Mouse (Mus musculus) left cerebral cortex, postnatal 4 days (tissue): Measurements from ENCODE around the gene Strn3. TPM values are rescaled to one million over a fixed set of nuclear protein-coding genes. Genes with fewer than 3 reads are reported as not detected.
A peak's percentile ranks its signal among the peaks of the same experiment; 100 is the strongest.
"Not testable (repeated sequence)": the region's sequence is repeated elsewhere in the genome, so short reads cannot be mapped to it uniquely, and the experiment has no call there.

ENCODE experiments used
- DNase-seq: peaks from one replicate; pipeline ENCODE4 v3.0.0-alpha.2; 2022
- intact Hi-C: fragments of 180-260 bp; cut with DNase I; formaldehyde crosslinking; loops from one replicate; pipeline ENCODE4 v1.15.1; 2025
- total RNA-seq, 2 experiments: library from RNA; stranded (reverse); gene quantifications; 2 replicates each; pipeline ENCODE4 v1.2.3; 2021

Gene Strn3
- total RNA-seq, 2 experiments from 2014 or later = 88.1 to 92.9 TPM

DNA sequence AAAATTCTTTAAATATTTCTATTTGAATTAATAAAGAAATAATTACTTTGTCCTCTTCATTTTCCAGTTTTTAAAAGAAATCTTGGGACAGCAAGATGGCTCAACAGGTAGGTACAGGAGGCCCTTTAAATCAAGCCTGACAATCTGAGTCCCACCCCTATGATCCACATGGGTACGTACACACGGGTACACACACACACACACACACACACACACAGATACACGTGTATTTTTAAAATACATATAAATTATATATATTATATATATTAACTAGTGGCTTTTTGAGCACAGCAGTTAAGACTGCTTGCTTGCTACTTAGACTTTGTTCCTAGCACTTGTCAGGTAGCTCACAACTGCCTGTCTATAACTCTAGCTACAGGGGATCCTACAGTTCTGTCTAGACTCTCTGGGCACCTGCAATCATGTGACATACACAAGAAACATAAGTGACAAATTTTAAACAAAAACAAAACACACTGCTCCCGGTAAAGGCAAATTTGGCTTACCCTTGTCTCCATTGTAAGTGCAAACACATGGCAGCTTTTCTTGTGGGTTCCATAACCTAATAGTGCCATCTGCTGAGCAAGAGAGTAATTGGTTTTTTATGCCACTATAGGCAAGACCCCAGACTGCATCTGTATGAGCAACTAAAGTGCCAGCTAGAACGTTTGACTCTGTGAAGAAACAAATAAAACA, 68.9 kb downstream of the Strn3 start:
- no peak for DNase-seq
- intact Hi-C loops = no loop called here

DNA sequence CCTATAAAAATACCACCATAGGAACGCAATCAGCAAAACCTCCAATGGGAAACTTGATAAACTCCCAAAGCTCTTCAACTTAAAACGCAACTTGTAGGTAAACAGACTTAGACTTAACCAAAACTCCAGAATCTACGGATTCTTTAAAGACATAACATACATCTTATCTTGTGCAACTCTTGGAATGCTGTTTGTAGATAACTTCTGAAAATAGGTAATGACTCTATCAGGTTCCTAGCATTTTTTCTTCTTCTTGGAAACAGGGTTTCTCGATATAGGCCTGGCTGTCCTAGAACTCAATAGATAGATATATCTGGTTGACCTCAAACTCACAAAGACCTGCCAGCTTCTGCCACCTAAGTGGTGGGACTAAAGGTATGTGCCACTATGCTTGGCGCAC, 70.5 kb downstream of the Strn3 start:
- intact Hi-C loops = no loop called here

GRCm38 (mm10) chr12:51620572-51620971, 71.1 kb downstream of the Strn3 start:
- DNase-seq = no peak
- intact Hi-C loops = no loop called here

More for the DNA sequence above, 70.5 kb downstream of the Strn3 start:
- DNase-seq = no peak

- intact Hi-C loops = loop anchor here (5.0 kb wide), 1 partner anchor 210 kb away; no protein-coding TSS in a partner anchor
- DNase-seq = no peak
Observed at GRCm38 (mm10) chr12:51612361-51612760, 79.3 kb downstream of the Strn3 start.

GRCm38 (mm10) chr12:51606138-51606537, 85.6 kb downstream of the Strn3 start:
- DNase-seq = no peak
- intact Hi-C loops = no loop called here

DNA sequence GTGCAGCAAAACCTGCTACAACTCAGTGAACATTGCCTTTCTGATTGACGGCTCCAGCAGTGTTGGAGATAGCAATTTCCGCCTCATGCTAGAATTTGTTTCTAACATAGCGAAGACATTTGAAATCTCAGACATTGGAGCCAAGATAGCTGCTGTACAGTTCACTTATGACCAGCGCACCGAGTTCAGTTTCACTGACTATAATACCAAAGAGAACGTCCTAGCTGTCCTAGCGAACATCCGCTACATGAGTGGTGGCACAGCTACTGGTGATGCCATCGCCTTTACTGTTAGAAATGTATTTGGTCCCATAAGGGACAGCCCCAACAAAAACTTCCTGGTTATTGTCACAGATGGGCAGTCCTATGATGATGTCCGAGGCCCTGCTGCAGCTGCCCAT, 88.4 kb downstream of the Strn3 start:
- intact Hi-C loops = no loop called here
- DNase-seq = no peak

DNA sequence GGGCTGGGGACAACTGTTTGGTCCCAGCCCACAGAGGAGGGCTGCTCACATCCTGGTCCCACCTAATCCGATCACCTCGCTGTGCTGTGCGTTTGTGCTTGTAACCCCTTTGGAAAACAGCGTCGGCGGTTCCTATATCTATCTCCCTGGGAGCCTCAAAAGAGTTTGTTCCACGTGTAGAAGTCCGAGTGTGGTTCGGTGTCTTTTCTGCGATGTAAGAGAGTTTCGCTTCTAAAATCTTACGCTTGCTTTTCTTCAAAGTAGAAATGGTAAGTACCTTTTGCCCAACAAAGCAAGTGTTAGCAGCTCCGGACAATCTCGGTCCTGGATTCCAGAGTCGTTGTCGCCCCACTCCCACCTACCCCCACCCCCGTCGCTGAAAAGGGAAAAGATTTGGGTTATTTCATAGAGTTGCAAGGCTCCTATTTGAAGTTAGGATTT, 97.6 kb downstream of the Strn3 start:
- intact Hi-C loops = no loop called here
- DNase-seq = no peak

DNA sequence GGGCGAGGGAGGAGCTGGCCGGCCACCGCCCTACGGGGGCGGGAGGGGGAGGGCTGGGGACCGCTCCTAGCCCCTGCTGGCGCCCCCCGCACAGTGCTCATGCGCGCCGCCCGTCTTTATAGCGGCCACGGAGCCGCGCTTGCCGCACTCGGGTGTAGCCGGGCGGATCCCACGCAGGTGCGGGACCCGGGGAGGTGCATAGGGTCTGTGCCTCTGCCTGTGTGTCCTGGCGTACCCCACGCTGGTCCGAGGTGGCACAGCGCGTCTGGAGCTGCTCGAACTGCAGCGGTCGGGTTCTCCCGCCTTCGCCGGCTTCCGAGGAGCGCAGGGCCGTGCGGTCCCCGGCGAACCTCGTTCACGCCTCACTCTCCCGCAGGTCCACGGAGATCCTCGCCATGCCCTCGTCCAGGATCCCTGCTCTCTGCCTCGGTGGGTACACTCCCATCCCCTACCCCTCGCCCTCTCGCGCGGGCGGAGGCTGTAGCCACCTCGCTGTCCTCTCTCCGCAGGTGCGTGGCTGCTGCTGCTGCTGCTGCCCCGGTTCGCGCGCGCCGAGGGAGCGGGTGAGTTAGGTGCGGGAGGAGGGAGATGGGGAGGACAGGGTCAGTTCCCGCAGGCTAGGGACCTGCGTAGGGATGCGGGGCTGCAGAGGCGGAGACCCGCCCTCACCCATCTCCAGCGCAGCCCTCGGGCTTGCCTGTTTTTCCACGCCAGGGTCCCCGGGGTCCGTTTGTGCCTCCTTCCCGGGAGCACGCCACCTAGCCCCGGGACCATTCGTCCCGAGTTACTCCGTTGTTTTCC, 98.3 kb downstream of the Strn3 start, which contains the start of gene Coch:
Gene Coch (plus strand): TSS at position 113 of the 801 bp plus-strand sequence.
- intact Hi-C loops = no loop called here

DNA sequence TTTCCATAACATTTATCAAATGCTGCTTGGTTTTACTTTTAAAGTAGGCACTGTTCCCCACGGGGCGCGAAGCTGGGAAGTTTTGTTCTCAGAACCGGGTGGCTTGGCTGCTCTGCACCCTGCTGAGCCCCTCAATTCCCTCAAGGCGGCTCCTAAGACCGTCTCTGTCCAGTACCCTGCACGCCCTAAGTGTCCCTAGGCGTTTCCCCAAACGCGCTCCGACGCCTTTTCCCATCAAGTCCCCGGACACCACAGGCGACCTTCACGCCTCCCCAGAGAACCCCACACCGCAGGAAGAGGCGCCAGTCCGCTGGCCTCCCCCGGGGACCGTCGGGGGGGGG, 98.8 kb downstream of the Strn3 start:
- intact Hi-C loops = no loop called here

More for the DNA sequence above, 98.3 kb downstream of the Strn3 start, which contains the start of gene Coch:
- peak; percentile 16 for DNase-seq

DNA sequence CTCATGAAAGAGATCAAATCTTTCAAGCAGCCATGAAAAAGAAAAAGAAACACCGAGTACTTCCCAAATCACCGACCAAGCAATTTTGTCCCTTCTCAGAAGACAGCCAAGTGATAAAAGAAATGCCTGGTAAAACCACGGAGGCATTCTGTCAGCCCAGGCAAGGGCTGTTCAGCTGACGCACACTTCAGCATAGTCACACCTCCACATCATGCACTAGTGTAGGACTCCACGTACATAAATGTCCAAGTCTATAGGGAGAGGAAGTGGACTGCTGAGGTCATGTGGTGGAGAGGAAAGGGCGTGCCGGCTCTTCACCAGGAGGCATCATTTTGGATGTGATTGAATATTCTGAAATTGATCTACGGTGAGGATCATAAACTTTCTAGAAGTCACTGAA, 99.8 kb downstream of the Strn3 start:
- intact Hi-C loops = no loop called here
- no peak for DNase-seq

More for the DNA sequence above, 98.8 kb downstream of the Strn3 start:
- no peak for DNase-seq

GRCm38 (mm10) chr12:51589263-51589662, 102.4 kb downstream of the Strn3 start:
- intact Hi-C loops = no loop called here
- no peak for DNase-seq

DNA sequence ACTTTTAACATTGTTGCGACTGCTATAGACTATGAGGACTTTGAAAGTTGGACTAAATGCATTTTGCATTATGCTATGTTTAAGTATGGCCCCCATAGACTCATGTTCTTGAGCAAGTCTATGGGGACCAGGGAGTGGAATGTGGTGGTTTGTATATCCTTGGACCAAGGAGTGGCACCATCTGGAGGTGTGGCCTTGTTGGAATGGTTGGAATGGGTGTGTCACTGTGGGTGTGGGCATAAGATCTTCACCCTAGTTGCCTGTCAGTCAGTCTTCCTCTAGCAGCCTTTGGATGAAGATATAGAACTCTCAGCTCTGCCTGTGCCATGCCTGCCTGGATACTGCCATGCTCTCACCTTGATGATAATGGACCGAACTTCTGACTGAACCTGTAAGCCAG, 113.9 kb downstream of the Strn3 start:
- DNase-seq, intact Hi-C loops: not testable (repeated sequence)

DNA sequence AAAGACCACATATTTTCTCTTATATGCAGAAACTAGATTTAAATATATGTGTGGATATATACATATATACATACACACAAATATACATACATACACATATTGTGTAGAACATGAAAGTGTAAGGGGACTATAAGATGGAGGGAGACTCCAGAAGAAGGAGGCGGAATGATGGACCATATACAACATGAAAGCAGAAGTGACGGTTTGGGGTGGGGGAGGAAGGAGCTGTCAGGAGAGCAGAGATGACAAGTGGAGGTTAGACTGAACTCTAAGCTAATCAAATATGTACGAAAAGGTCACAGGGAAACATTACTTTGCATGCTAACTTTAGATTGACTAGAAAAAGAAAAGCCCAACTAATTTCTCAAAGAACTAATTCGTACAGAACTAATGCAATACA, 119.0 kb downstream of the Strn3 start:
- intact Hi-C loops = no loop called here
- no peak for DNase-seq

- DNase-seq = no peak
- intact Hi-C loops = no loop called here
Observed at GRCm38 (mm10) chr12:51569944-51570343, 121.8 kb downstream of the Strn3 start.

DNA sequence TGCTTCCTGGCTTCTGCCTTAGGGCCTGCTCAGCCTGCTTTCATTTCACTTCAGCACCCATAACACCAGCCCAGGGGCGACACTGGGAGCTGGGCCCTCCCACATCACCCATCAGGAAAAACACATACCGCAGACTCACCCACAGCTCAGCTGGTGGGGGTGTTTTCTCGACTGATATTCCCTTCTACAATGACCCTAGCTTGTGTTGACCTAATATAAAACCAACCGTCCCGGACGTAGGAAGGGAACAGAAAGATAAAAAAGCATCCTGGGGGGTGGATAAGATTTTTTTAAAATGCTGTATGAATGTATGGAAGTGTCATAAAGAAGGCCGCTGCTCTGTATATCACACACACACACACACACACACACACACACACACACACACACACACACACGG, 122.2 kb downstream of the Strn3 start:
- intact Hi-C loops = no loop called here

GRCm38 (mm10) chr12:51567225-51567624, 124.5 kb downstream of the Strn3 start:
- no peak for DNase-seq
- intact Hi-C loops = no loop called here

More for the DNA sequence above, 122.2 kb downstream of the Strn3 start:
- DNase-seq = no peak

DNA sequence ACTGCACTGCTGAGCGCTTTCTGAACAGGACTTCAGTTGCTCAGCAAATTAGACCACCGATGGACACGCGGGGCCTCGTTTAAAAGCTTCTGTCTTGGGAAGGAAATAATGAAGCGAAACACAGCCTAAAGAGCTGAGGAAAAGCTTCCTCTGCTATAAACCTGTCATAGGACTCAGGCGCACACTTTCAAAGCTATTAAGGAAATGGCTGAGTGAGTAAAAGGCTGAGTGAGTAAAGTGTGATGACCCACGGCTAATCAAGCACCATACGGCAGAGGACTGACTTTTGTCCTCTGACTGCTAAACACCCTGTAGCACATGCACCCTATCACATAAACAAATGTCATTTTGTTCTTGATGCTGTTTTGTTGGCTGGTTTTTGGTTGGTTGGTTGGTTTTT, 130.3 kb downstream of the Strn3 start:
- intact Hi-C loops = no loop called here
- DNase-seq = no peak

Other genes starting within 250 kb of the Strn3 start
- 10 to 100 TPM; 20.5 to 22.7 TPM for gene Coch, start 98.6 kb downstream of the Strn3 start, total RNA-seq
- 10 to 100 TPM; 31.5 to 31.6 TPM for gene Ap4s1, start 864 bp downstream of the Strn3 start, total RNA-seq
- gene Hectd1, start 137.6 kb upstream of the Strn3 start, total RNA-seq = 10 to 100 TPM; 93.8 to 99.4 TPM